Mouse (Mus musculus) right cerebral cortex, postnatal 4 days (tissue): ENCODE measurements at regions not wholly inside any gene's neighbourhood (a gene's known extent, or its start where the extent isn't known, plus 50 kb on each side); places are given as distances from the start of the nearest gene placed in this dataset.

ENCODE experiments used
- DNase-seq: peaks from one replicate; pipeline ENCODE4 v3.0.0-alpha.2; 2022

DNA sequence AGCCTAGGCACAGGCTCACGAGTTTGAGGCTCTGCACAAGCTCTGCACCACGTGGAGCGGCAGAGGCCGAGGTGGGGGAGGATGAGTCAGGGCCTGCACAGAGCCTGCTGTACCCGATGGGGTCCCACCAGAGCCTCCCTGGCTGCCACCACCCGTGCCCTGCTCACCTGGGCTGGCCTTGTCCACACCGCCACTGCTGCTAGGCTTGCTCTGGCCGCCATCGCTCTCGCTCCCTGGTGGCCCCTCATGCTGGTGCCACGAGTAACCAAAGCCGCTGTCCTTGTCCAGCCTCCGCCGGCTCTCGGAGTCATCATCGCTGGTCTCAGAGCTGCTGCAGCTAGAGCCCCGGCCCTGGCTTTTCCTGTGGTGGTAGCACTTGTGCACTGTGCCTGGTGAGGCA, 386.8 kb downstream of the Gm8797 start:
- DNase-seq = no peak

DNA sequence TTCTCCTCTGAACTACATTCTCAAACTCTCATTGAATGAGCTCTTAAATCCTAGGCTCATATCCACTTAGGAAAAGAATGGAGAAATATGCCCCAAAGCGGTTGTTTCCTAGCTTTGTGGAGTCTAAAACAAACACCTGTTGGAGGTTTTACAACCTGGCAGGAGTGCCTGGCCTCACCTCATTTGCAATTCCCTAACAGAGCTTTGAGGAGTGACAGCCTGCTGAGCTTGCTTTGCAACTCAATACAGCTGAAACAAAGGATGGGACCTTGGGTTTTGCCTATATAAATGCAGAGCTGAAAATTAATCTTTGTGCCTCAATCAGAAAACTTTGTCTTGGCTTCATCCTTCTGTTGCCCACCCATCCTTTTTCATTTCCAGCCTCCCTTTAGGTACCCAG, 423.2 kb downstream of the Gm8797 start:
- no peak for DNase-seq

DNA sequence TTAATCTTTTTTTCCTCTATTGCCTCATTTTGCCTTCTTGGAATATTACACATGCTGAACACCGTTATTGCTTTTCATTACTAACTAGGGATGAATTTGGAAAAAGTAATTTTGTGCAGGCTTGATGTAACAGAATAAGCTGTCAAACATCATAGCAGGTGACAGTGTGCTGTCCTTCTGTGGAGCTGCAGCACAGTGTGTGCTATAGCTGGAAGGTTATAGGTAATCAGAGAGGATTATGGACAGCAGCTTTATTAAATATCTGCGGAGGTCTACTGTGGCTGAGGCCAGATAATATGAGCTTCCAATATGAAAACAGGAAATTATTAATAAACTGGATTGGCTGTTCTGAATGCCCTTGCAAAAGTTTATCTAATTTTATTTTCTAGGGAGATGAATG, 431.9 kb downstream of the Gm8797 start:
- no peak for DNase-seq

GRCm38 (mm10) chr3:6183400-6183799, 432.8 kb downstream of the Gm8797 start:
- DNase-seq = no peak

GRCm38 (mm10) chr3:6204656-6205055, 415.6 kb downstream of the 1700008P02Rik start:
- DNase-seq = no peak

DNA sequence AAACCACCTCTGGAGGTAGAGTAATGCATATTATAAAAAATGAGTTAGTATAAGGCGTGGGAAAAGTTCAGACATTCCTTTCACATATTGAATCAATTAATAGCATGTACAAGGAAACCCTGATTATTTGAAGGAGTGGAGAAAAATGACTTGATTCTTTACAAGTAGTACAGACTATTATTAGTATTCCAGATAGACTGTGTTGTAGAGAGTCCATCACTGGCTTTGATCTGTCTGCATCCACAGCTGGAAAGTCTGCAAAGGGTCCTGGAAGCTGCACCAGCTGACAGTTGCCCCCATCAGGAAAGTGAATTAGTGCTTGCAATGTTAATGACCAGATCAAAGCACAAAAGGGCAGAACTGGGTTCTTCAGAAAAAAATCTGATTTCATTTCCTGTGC, 391.6 kb downstream of the 1700008P02Rik start:
- no peak for DNase-seq
